Comparison of ENCODE assay signal across 22 mouse cellular contexts in genomic region chr11:60357116-60357515, GRCm38 (mm10). TPM values are rescaled to one million over a fixed set of nuclear protein-coding genes. Genes with fewer than 3 reads are reported as not detected.
A peak's percentile ranks its signal among the peaks of the same experiment; 100 is the strongest.
DNase-seq lines count a peak whose midpoint lies in the region; ATAC-seq and TF ChIP-seq lines count a peak whose summit lies in the region.
"Had no signal": no experiment of that assay in that cellular context is flagged by ENCODE, and none has a peak within 500 bp of the region (broad histone marks: within the 10 kb centered on the region; RNA-seq: fewer than 3 reads in every experiment).

No protein-coding gene starts in this region.

- peaks cover 3% of the 10 kb centered on the region for H3K79me2 ChIP-seq in macrophage (ENCODE audit: inconsistent target)

- no peak for TF ChIP-seq EP300 in stomach, postnatal 0 days (optimal IDR thresholded peaks at IDR 0.05)

- H3K4me3 ChIP-seq in macrophage (ENCODE audit: inconsistent target) = no peak overlapping the region
- H3K4me3 ChIP-seq in stomach, postnatal 0 days (ENCODE audit: low read depth, low read length) = no peak overlapping the region
- H3K4me3 ChIP-seq: embryonic facial prominence, embryonic 10.5 days; embryonic facial prominence, embryonic 12.5 days; forebrain, embryonic 13.5 days; forebrain, embryonic 15.5 days had no signal

- peak overlapping the region; percentile 25 for H3K27ac ChIP-seq in macrophage
- H3K27ac ChIP-seq in stomach, postnatal 0 days (replicated peaks) = peak overlapping the region; percentile 67; the same call in 1 of the 2 replicates
- H3K27ac ChIP-seq: embryonic facial prominence, embryonic 10.5 days; embryonic facial prominence, embryonic 12.5 days; forebrain, embryonic 13.5 days; forebrain, embryonic 15.5 days had no signal

- DNase-seq in 416B (ENCODE audit: low read depth) = peak; percentile 71
- peak; percentile 50 for DNase-seq in NIH3T3 (ENCODE audit: low read depth)
- DNase-seq in stomach, postnatal 0 days (ENCODE audit: low spot score) = no peak
- DNase-seq in ovary, adult 18-20 months (ENCODE audit: low spot score) = no peak
- no peak for DNase-seq in spleen, postnatal 36 days (ENCODE audit: low spot score in 2 of 2)
- no peak for DNase-seq in layer of hippocampus, adult 8-10 months (ENCODE audit: low spot score in 2 of 2)
- DNase-seq in kidney, postnatal 36 days = no peak
- DNase-seq: adrenal gland, adult 2 months; adrenal gland, postnatal 10 days; adrenal gland, postnatal 25 days; cerebellum, adult 11-12 months; cerebellum, adult 2 months; cerebellum, adult 9-10 months; cerebellum, postnatal 10 days; cerebellum, postnatal 25 days; forebrain, postnatal 0 days had no signal

- H3K9me3 ChIP-seq in stomach, postnatal 0 days (ENCODE audit: control insufficient read depth, low read length) = no peaks in the 10 kb centered on the region
- H3K9me3 ChIP-seq: embryonic facial prominence, embryonic 10.5 days; embryonic facial prominence, embryonic 12.5 days; forebrain, embryonic 13.5 days; forebrain, embryonic 15.5 days had no signal

- no peak overlapping the region for H3K9ac ChIP-seq in stomach, postnatal 0 days (ENCODE audit: low read length)
- H3K9ac ChIP-seq: embryonic facial prominence, embryonic 12.5 days; forebrain, embryonic 13.5 days; forebrain, embryonic 15.5 days; forebrain, postnatal 0 days had no signal

- ATAC-seq in stomach, postnatal 0 days (ENCODE audit: low FRiP score, low TSS enrichment) = no peak
- ATAC-seq: forebrain, embryonic 13.5 days; forebrain, embryonic 15.5 days; forebrain, postnatal 0 days had no signal

- WGBS in macrophage (ENCODE audit: missing documents) = 20% methylated on average over 1 of the region's 1 CpGs
- 44% methylated on average over 1 of the region's 1 CpGs for WGBS in stomach, postnatal 0 days

- TF ChIP-seq CTCF in stomach, postnatal 0 days (IDR thresholded peaks at IDR 0.05; ENCODE audit: low read depth) = no peak

- H3K36me3 ChIP-seq in macrophage (ENCODE audit: inconsistent target) = no peaks in the 10 kb centered on the region
- H3K36me3 ChIP-seq in stomach, postnatal 0 days (ENCODE audit: control insufficient read depth, insufficient read depth, low read length) = no peaks in the 10 kb centered on the region
- H3K36me3 ChIP-seq: embryonic facial prominence, embryonic 10.5 days; embryonic facial prominence, embryonic 12.5 days; forebrain, embryonic 15.5 days had no signal

- H3K4me1 ChIP-seq in stomach, postnatal 0 days (replicated peaks; ENCODE audit: control insufficient read depth, insufficient read depth) = peaks cover 4% of the 10 kb centered on the region

- H3K4me2 ChIP-seq in stomach, postnatal 0 days (replicated peaks; ENCODE audit: low read depth) = no peak overlapping the region
- H3K4me2 ChIP-seq: embryonic facial prominence, embryonic 12.5 days; forebrain, embryonic 13.5 days; forebrain, embryonic 15.5 days had no signal

- H3K27me3 ChIP-seq in stomach, postnatal 0 days (ENCODE audit: control insufficient read depth, insufficient read depth, low read length) = no peaks in the 10 kb centered on the region
- H3K27me3 ChIP-seq: embryonic facial prominence, embryonic 12.5 days; forebrain, embryonic 13.5 days; forebrain, embryonic 15.5 days had no signal

RNA-seq across cellular contexts. Expression of gene Drc3, which starts 4.0 kb away (rescaled TPM):
- under 1 TPM in 17 of 26 experiments, not detected in 9; 0.21 to 0.92 (median 0.47) TPM for total RNA-seq in macrophage (2018; cell fraction: chromatin; rRNA removed)
- total RNA-seq in macrophage (2018; cell fraction: cytosol; rRNA removed) = under 1 TPM in 19 of 26 experiments, not detected in 7; 0.03 to 0.26 (median 0.13) TPM
- under 1 TPM in 7 of 26 experiments, not detected in 19; 0.22 to 0.96 (median 0.52) TPM for total RNA-seq in macrophage (2018; cell fraction: nucleus; rRNA removed)
- polyA plus RNA-seq in macrophage (2018) = 0.12 TPM in 1 of 3 replicates, not detected in the others
- 0.69 and 0.93 TPM in 2 replicates for polyA plus RNA-seq in stomach, postnatal 0 days (2015; fragmentation: Nextera tagmentation; extraction: Ambion mirVana)
- total RNA-seq in layer of hippocampus, adult 8-10 months (2022) = 1 to 10 TPM; 7.3 to 8.5 (median 7.8) TPM
- polyA plus RNA-seq: C2C12 had no signal

RNA-seq across cellular contexts. Expression of gene Tom1l2, which starts 4.4 kb away (rescaled TPM):
- 100 to 1,000 TPM in 5 of 26 experiments, 10 to 100 TPM in 21; 48.7 to 111 (median 87.5) TPM for total RNA-seq in macrophage (2018; cell fraction: chromatin; rRNA removed)
- 10 to 100 TPM; 10.8 to 30.1 (median 15.3) TPM for total RNA-seq in macrophage (2018; cell fraction: cytosol; rRNA removed)
- total RNA-seq in macrophage (2018; cell fraction: nucleus; rRNA removed) = 10 to 100 TPM; 40.5 to 85.5 (median 54.8) TPM
- 8.1 to 12.3 TPM (median 11.2 TPM) in 3 replicates for polyA plus RNA-seq in macrophage (2018)
- polyA plus RNA-seq in stomach, postnatal 0 days (2015; fragmentation: Nextera tagmentation; extraction: Ambion mirVana) = 15.9 and 19.4 TPM in 2 replicates
- 100 to 1,000 TPM; 179 to 207 (median 191) TPM for total RNA-seq in layer of hippocampus, adult 8-10 months (2022)

RNA-seq across cellular contexts. Expression of gene Gid4, which starts 59.8 kb away (rescaled TPM):
- 1 to 10 TPM; 1.1 to 7.8 (median 3.5) TPM for total RNA-seq in macrophage (2018; cell fraction: chromatin; rRNA removed)
- total RNA-seq in macrophage (2018; cell fraction: cytosol; rRNA removed) = 10 to 100 TPM in 15 of 26 experiments, 1 to 10 TPM in 11; 7.0 to 15.8 (median 10.1) TPM
- 10 to 100 TPM in 4 of 26 experiments, 1 to 10 TPM in 22; 2.3 to 13.0 (median 5.6) TPM for total RNA-seq in macrophage (2018; cell fraction: nucleus; rRNA removed)
- polyA plus RNA-seq in macrophage (2018) = 8.3 to 13.8 TPM (median 11.1 TPM) in 3 replicates
- 10.9 and 12.0 TPM in 2 replicates for polyA plus RNA-seq in stomach, postnatal 0 days (2015; fragmentation: Nextera tagmentation; extraction: Ambion mirVana)
- 10 to 100 TPM; 42.0 to 50.6 (median 46.2) TPM for total RNA-seq in layer of hippocampus, adult 8-10 months (2022)

Comparison
In these comparisons a context has a peak if more than half of its experiments do, and no peak if none do; other contexts are left out.
1. DNase-seq: peak in 416B (single experiment) and NIH3T3 (single experiment); none in stomach, postnatal 0 days (single experiment), ovary, adult 18-20 months (single experiment), spleen, postnatal 36 days (0 of 2), layer of hippocampus, adult 8-10 months (0 of 2) and kidney, postnatal 36 days (0 of 2).